Mouse (Mus musculus): ENCODE measurements at regions not wholly inside any gene's neighbourhood (a gene's known extent, or its start where the extent isn't known, plus 50 kb on each side); places are given as distances from the start of the nearest gene placed in this dataset.

GRCm38 (mm10) chr12:88530450-88531143 is 170.2 kb downstream of the Adck1 start:
- DNase-seq (ENCODE audit: extremely low spot score in 1 of 2, low spot score in 1 of 2): no peak

- peak in 1 of 2 experiments; percentile 28 for DNase-seq (ENCODE audit: extremely low spot score in 1 of 2, low spot score in 1 of 2)
Measured at GRCm38 (mm10) chr12:88532261-88532973, 172.1 kb downstream of the Adck1 start.

GRCm38 (mm10) chr12:88551856-88552255 is 170.8 kb upstream of the Nrxn3 start:
- DNase-seq (ENCODE audit: extremely low spot score in 1 of 2, low spot score in 1 of 2): peak in 1 of 2 experiments; percentile 27

GRCm38 (mm10) chr12:88555475-88555874 is 167.2 kb upstream of the Nrxn3 start:
- DNase-seq (ENCODE audit: extremely low spot score in 1 of 2, low spot score in 1 of 2): peak in 1 of 2 experiments; percentile 19

GRCm38 (mm10) chr12:88558036-88558435 is 164.6 kb upstream of the Nrxn3 start:
- no peak for DNase-seq (ENCODE audit: extremely low spot score in 1 of 2, low spot score in 1 of 2)

GRCm38 (mm10) chr12:88579974-88580373 is 142.7 kb upstream of the Nrxn3 start:
- peak; percentile 3 to 52 for DNase-seq (ENCODE audit: extremely low spot score in 1 of 2, low spot score in 1 of 2)

GRCm38 (mm10) chr12:88605939-88606338 is 116.7 kb upstream of the Nrxn3 start:
- no peak for DNase-seq (ENCODE audit: extremely low spot score in 1 of 2, low spot score in 1 of 2)

GRCm38 (mm10) chr12:88620084-88620483 is 102.6 kb upstream of the Nrxn3 start:
- DNase-seq (ENCODE audit: extremely low spot score in 1 of 2, low spot score in 1 of 2): peak in 1 of 2 experiments; percentile 18

GRCm38 (mm10) chr12:88644281-88644680 is 78.4 kb upstream of the Nrxn3 start:
- no peak for DNase-seq (ENCODE audit: extremely low spot score in 1 of 2, low spot score in 1 of 2)

- DNase-seq (ENCODE audit: extremely low spot score in 1 of 2, low spot score in 1 of 2): no peak
Measured at GRCm38 (mm10) chr12:88652001-88652719, 70.5 kb upstream of the Nrxn3 start.
